ENCODE assay signal across 8 mouse cellular contexts in genomic region chr10:116319246-116319645, GRCm38 (mm10). TPM values are rescaled to one million over a fixed set of nuclear protein-coding genes. Genes with fewer than 3 reads are reported as not detected.
DNase-seq lines count a peak whose midpoint lies in the region; ATAC-seq and TF ChIP-seq lines count a peak whose summit lies in the region.

No protein-coding gene starts in this region.

- no peak overlapping the region for H3K27ac ChIP-seq in spleen, adult 2 months (ENCODE audit: insufficient read depth, low read length)
- no peak overlapping the region for H3K27ac ChIP-seq in intestine, embryonic 16.5 days (ENCODE audit: low read length)
- no peak overlapping the region for H3K27ac ChIP-seq in midbrain, embryonic 12.5 days (replicated peaks)

- H3K9ac ChIP-seq in intestine, embryonic 16.5 days (ENCODE audit: low read depth, low read length), result no peak overlapping the region
- H3K9ac ChIP-seq in midbrain, embryonic 12.5 days (replicated peaks), result no peak overlapping the region

- peak; percentile 14; the same call in 1 of the 2 replicates for TF ChIP-seq CTCF in spleen, adult 2 months (IDR thresholded peaks at IDR 0.05; ENCODE audit: extremely low read depth, insufficient read depth, insufficient read length, insufficient replicate concordance)

- peak; percentile 75 for ATAC-seq in intestine, embryonic 16.5 days
- ATAC-seq in midbrain, embryonic 12.5 days (ENCODE audit: low FRiP score, low read depth), result peak; percentile 58; the same call in 1 of the 2 replicates

- WGBS in spleen, adult 2 months, result 27% methylated on average over 12 of the region's 12 CpGs
- WGBS in intestine, embryonic 16.5 days, result 22% methylated on average over 12 of the region's 12 CpGs
- WGBS in midbrain, embryonic 12.5 days, result 18% methylated on average over 12 of the region's 12 CpGs

- no peak overlapping the region for H3K4me2 ChIP-seq in intestine, embryonic 16.5 days (ENCODE audit: low read depth, low read length)
- H3K4me2 ChIP-seq in midbrain, embryonic 12.5 days (replicated peaks), result no peak overlapping the region

- no peaks in the 10 kb centered on the region for H3K9me3 ChIP-seq in intestine, embryonic 16.5 days (ENCODE audit: control insufficient read depth, low read length)
- no peaks in the 10 kb centered on the region for H3K9me3 ChIP-seq in midbrain, embryonic 12.5 days

- peak in 1 of 2 experiments; percentile 15 for DNase-seq in spleen, adult 2 months (ENCODE audit: low read depth in 1 of 2, low spot score in 2 of 2)
- DNase-seq in spleen, adult 12 weeks (ENCODE audit: low spot score), result no peak
- DNase-seq in cerebellum, postnatal 25 days, result peak; percentile 75 to 87
- peak; percentile 59 for DNase-seq in gastrocnemius, adult 18-20 months (ENCODE audit: low spot score)
- DNase-seq in left cerebral cortex, postnatal 10 days (ENCODE audit: extremely low spot score in 1 of 2, low spot score in 2 of 2), result peak; percentile 77 to 81
- peak; percentile 67 for DNase-seq in telencephalon, adult 2 months (ENCODE audit: low read depth, low spot score)

- TF ChIP-seq POLR2A in spleen, adult 2 months (IDR thresholded peaks at IDR 0.05; ENCODE audit: low read depth, low read length), result no peak

- intact Hi-C loops in left cerebral cortex, postnatal 10 days (cut with DNase I), result loop anchor here (2.0 kb wide), 1 partner anchor 110 kb away; no protein-coding TSS in a partner anchor

- H3K4me3 ChIP-seq in spleen, adult 2 months (ENCODE audit: extremely low read depth, insufficient read depth, insufficient read length), result no peak overlapping the region
- no peak overlapping the region for H3K4me3 ChIP-seq in intestine, embryonic 16.5 days (ENCODE audit: low read length)
- H3K4me3 ChIP-seq in midbrain, embryonic 12.5 days, result no peak overlapping the region

- no peaks in the 10 kb centered on the region for H3K4me1 ChIP-seq in spleen, adult 2 months (ENCODE audit: control insufficient read depth, insufficient read depth, insufficient read length)
- no peaks in the 10 kb centered on the region for H3K4me1 ChIP-seq in intestine, embryonic 16.5 days (ENCODE audit: control insufficient read depth, insufficient read depth, low read length)
- no peaks in the 10 kb centered on the region for H3K4me1 ChIP-seq in midbrain, embryonic 12.5 days

- H3K27me3 ChIP-seq in spleen, adult 2 months (ENCODE audit: control insufficient read depth, insufficient read depth, low read length), result no peaks in the 10 kb centered on the region
- no peaks in the 10 kb centered on the region for H3K27me3 ChIP-seq in intestine, embryonic 16.5 days (replicated peaks; ENCODE audit: control insufficient read depth, insufficient read depth, low read length)
- H3K27me3 ChIP-seq in midbrain, embryonic 12.5 days, result no peaks in the 10 kb centered on the region

- H3K36me3 ChIP-seq in spleen, adult 2 months (ENCODE audit: control insufficient read depth, insufficient read depth, low read length), result no peaks in the 10 kb centered on the region
- H3K36me3 ChIP-seq in intestine, embryonic 16.5 days (ENCODE audit: control insufficient read depth, insufficient read depth, low read length), result no peaks in the 10 kb centered on the region
- H3K36me3 ChIP-seq in midbrain, embryonic 12.5 days, result no peaks in the 10 kb centered on the region

RNA-seq across cellular contexts. Expression of gene Ptprb, which starts 43.9 kb away (rescaled TPM):
- polyA plus RNA-seq in spleen, adult 2 months (2012; rRNA removed), result 5.6 and 5.7 TPM in 2 replicates
- total RNA-seq in gastrocnemius, adult 18-20 months (2021), result 10 to 100 TPM; 21.1 to 24.0 TPM
- 3.2 and 4.4 TPM in 2 replicates for polyA plus RNA-seq in intestine, embryonic 16.5 days (2015; fragmentation: Nextera tagmentation; extraction: Ambion mirVana)
- 10 to 100 TPM; 19.0 to 19.9 TPM for total RNA-seq in left cerebral cortex, postnatal 10 days (2021)
- polyA plus RNA-seq in midbrain, embryonic 12.5 days (2016; fragmentation: Nextera tagmentation; extraction: Ambion mirVana), result 3.2 and 4.2 TPM in 2 replicates
